ENCODE assay signal across 15 mouse cellular contexts in genomic region chr5:10393571-10393970, GRCm38 (mm10).
"Had no signal": no experiment of that assay in that cellular context is flagged by ENCODE, and none has a peak within 500 bp of the region (broad histone marks: within the 10 kb centered on the region; RNA-seq: fewer than 3 reads in every experiment).

No protein-coding gene starts in this region.

- H3K27ac ChIP-seq: midbrain, embryonic 10.5 days; midbrain, embryonic 12.5 days; neural tube, embryonic 13.5 days; neural tube, embryonic 15.5 days had no signal

- DNase-seq: lung, adult 18-20 months; lung, embryonic 14.5 days; lung, postnatal 10 days; lung, postnatal 4 days; midbrain, embryonic 14.5 days; right cerebral cortex, postnatal 14 days; thymus, adult 18-20 months; thymus, postnatal 14 days; thymus, postnatal 36 days had no signal

- ATAC-seq: midbrain, embryonic 16.5 days had no signal

- H3K4me3 ChIP-seq: midbrain, embryonic 10.5 days; midbrain, embryonic 12.5 days; myocyte; neural tube, embryonic 13.5 days; neural tube, embryonic 15.5 days had no signal
